Mouse (Mus musculus) cerebellum, adult 11 months (tissue): Measurements from ENCODE around the gene Vill.

Experiments used
- DNase-seq: peaks from one replicate; pipeline ENCODE4 v3.0.0; 2022

The Vill gene

DNA sequence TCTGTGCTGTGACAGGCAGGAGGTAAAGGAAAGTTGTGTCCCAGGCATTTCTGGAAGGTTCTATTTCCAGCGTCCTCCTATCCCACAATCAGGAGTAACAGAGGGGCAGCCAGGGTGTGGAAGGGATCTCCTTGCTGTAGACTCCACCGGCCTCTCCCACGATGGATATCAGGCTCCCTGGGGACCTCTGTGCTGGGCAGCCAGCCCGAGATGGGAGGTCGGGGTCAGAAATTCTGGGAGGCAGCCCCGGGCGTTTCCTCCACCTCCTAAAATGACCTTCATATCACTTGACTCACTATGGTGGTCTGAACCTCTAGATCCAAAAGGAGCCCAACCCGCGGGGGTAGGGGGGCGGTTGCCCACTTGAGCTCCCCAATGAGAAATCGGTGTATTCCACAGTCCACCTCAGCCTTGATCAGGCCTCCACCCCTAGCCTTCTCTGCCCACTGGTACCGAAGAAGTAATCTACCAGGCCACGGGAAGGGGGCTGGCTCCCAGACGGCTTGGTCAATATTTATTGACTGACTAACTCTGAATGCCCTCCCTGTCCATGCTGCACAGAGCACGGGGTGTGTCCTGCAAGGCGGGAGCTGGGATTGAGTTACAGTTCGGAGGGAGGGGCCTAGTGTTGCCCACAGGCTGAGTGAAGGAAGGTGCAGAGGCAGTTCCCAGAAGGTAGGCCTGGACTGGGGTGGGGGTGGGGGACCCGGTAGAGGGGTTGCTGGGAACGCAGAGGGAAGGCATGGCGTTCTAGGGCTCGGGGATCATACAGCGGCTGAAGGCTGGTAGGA lies at the start of gene Vill:
Gene Vill (plus strand): TSS at position 625 of the 791 bp plus-strand sequence.
- DNase-seq: no peak

DNA sequence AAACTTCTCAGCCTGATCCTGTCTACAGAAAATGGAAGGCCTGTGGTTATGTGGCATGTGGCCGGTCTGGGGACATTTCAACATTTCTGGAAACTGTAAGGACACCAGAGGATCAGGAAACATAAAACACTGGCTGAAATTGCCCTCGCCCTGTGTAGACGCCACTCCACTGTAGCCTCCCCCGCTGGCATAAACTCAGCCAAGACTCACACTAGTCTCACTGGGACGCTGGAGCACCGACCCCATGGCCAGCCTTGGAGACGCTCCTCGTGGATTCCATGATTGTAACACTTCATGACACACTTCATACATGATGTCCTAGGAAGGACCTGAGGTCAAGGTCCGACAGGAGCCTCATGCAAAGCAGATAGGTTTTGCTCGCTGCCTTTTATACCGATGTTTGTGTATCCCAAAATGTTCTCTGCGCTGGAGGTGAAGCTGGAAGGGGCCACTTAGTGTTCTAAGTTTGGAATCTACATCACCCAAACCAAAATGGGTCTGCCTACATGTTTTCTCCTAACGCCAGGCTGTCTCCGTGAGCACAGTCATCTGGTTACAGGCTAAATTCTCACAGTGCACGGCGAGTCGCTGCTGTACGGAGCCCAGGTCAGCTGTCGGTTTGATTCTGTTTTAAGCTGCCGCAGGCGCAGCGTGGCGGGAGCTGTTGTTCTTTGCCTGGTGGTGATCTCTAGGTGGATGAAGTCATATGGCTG lies 48.4 kb upstream of the Vill start:
- no peak for DNase-seq

DNA sequence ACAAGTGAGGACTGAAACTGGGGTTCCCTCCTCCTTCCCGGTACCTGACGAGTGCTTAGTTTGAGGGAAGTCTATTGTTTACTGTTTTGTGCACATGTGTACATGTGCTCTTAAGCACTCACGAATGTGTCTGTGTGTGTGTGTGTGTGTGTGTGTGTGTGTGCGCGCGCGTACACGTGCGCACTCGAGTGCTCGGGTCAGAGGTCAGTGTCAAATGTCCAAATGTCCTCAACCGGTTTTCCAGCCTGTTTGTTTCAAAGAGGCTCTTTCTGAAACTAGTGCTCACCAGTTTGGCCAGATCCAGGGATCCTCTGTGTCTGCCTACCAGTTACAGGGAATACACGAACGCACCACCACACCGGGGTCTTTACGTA lies 47.9 kb upstream of the Vill start:
- DNase-seq: no peak

DNA sequence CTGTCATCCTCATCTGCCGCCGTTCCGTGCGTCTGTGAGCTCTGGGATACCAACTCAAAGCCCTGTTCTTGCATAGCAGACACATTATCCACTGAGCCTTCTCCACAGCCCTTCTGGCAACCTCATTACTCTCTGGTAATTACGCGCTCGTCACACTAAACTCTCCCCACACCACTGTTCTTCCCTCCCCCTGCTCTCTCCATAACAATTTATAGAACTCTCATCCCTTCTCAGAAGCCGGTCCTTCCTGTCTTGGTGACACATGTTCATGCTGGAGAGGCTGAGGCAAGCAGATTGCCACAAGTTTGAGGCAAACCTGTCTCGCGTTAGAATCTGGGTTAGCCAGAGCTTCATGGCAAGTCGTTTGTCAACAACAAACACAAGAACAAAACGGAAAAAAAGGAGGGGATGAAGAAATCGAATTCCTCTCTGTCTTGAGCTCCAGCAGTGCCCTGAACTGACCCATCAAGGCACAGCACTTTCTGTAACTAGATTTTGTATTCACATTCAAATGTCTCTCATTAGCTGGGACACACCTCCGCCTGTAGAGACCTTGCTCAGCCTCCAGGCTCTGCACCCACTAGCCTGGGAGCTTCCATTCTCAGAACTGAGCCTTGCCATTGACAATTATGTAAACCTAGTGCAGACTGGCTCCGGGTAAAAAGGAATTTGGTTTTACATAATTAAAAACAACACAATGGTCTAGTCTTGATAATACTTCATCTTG lies 47.1 kb upstream of the Vill start:
- DNase-seq: no peak

DNA sequence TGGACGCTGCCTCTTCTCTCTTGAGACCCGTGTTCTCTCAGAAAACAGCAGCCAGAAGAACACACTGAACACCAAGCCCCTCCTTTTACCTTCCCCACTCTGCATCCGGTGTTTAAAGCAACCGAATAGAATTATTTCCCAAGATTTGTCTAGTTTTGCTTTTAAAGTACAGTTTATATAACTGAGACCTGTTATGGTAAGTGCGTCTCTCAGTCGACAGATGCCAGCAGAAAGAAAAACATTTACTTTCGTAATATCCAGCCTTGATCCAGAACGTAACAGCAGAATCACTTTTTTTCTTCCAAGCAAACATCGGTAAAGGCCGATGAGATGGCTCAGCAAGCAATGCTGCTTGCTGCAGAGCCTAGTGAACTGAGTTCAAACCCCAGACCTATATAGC lies 45.3 kb upstream of the Vill start:
- DNase-seq: no peak

DNA sequence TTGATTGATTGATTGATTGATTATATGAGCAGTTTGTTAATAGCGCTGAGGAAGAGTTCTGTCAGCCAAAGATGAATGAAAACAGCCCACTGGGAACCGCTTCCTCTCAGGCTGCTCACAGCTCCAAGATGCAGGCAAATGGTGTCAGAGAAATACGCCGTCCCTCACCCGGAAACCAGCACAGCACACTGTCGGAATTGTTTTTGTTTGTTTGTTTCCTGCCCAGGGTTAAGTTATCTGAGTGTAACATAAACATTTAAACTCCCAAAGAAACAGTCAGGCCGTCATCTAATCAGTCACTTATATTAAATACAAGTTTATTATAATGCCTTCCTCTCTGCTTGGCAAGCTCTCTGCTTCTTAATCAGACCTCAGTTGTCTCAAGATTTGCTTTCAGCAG lies 43.7 kb upstream of the Vill start:
- DNase-seq: no peak

DNA sequence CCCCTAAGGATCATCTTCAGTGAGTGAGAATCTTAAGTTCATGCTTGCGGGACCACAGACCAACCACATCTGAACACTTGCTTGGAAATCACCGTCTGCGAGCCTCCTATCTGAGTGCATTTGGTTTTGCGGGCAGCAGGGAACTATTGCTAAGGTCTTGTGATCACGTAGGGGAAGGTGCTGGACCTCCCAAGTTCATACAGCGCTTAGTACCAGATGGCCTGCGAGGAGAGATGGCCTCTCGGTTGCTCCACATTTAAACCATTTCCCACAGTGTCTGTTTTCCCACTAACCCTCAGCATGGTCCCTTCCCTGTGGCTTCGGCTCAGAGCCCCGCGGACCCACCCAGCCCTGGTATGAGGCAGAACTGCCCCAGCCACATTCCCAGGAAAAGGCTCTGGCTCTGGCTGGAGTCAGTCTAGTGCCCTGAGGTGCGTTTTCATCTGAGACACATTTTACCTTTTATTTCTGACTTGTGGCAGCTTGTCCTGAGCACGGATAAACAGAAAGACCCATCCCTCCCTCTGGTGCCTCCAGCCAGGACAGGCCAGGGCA lies 42.3 kb upstream of the Vill start:
- DNase-seq: no peak

DNA sequence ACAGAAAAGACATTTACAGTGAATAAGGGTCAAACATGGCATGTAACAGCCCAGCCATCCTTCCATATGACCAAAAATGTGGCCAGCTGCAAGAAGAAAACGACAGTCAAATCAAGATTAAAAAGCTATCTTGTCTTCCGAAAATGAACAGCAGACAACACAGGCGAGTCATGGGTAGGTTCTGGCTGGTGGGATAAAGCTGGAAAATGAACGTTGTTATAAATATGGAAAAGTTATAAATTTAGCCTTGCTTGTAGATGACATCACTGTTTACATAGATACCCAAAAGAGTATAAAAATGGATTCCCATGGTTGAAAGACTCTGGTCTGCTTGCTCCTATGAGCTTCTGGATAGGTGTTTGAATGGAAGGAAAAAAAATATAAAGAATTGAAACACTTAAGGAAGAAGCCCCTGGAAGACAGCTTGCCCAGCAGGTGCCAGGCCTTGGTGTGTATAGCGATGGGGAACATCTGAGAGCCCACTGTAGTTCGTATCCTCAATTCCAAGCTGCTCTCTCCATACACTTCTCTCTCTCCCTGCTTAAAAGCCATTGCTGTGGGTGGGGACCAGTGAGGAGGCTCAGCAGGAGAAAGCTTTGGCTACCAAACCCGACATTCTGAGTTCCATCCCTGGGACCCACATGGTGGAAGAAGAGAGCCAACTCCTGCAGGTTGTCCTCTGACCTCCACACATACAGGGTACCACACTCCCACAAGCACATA lies 35.6 kb upstream of the Vill start:
- no peak for DNase-seq

DNA sequence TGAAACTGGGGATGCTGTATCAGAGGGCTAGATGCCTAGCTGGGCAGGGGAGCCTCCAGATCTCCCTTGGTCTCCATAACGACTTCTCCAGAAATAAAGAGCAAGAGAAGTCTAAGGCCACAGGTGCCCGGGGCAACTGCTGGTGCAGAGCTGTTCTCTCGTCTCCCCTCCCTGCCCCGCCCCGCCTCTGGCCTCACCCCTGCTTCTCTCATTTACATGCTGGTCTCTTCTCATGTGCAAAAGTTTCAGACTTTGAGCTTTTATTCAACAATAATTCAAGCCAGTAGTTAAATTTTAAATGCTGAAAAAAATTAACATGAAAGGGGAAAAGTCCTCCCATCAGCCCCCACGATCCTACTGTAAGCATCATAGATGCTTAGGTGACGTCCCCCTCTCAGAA lies 30.8 kb upstream of the Vill start:
- no peak for DNase-seq

DNA sequence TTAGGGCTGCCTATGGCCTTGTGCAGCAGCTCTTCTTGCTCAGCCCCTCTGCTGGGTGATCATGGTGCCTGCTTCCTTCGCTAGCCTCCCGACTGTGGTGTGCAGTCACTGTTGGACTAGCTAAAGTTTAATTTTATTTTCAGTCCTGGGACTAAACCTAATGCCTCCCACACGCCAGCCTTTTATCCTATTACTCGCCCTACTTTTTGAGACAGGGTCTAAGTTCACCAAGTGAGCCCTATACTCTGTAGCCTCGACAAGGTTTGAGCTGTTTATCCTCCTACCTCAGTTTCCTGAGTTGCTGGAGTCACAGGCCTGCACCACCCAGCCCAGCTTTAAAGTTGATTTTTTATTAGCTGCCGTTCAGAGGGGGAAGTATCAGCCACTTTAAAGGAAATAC lies 27.3 kb upstream of the Vill start:
- no peak for DNase-seq

DNA sequence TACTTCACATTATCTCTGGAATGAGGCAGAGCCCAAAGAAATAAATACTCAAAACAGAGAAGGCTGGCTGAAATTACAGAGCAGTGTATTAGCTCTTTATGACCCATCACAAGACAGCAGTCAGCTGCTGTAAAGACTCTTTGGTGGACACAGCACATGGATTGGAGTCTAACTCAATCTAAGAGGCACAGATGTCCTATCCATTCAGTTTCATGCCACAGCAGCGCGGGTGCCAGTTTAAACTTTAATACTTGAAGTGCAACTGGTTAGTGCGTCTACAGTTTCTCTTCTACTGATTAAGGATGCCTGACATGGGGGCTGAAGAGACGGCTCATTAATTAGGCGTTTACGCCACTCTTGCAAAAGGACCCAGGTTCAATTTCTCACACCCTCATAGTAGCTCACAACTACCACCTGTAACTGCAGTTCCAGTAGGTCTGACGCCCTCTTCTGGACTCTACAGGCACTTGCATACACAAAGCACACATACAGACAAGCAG lies 26.7 kb upstream of the Vill start:
- no peak for DNase-seq

DNA sequence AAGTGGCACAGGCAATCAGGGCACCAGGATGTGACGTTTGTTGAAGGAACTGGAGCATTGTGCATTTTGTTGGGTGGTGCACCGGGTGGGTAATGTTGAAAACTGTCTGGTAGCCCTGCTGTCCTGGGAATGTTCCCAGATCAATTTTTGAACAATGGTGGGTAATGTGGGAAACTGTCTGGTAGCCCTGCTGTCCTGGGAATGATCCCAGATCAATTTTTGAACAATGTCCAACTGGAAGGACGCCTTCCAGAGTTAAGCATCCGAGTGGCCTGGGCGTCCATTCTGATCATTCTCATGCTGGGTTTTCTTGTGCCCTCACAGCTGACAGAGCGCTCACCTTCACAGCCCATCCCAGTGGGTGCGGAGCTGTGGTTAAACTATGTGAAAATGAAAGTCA lies 25.2 kb upstream of the Vill start:
- DNase-seq: no peak

DNA sequence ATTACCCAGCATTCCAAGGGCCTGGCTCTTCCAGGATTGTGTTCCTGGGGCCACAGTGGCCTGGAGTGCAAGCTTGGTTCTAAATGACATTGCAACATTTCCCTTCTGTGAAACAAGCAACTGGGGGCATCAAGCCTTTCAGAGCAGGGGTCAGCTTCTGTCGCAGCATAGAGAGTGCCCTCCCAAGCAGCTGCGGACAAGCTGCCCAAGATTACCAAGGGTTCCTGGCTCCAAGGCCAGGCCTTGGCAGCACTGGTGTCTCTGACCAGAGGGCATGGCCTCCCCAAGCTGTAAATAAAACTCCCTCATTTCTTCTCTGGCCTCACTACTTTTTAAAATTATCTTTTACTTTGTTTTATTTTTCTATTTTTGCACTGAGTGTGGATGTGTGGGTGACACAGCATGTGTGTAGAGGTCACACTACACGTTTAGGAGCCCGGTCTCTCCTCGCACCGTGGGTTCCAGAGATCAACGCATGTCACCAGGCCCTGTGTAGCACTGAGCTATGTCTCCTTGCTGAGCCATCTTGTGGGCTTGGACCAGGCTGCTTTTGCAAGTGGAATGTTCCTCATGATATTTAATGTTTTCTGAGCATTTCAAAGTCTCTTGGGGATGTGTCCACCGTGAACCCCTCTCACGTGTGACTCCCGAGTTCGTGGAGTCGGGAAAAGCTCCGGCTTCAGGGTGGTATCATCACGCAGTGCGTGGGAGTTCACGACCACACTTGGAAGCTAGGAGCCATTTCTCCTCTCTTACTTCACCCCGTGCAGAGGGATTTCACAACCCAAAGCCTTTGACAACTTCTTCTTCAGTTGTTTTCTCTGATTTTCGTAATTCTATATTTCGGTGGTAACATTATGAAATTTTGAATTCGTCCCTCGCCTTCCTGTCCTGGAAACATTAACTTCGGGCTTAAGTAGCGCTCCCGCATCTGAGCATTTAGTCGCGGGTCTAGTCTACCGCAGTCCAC lies 24.1 kb upstream of the Vill start:
- no peak for DNase-seq

DNA sequence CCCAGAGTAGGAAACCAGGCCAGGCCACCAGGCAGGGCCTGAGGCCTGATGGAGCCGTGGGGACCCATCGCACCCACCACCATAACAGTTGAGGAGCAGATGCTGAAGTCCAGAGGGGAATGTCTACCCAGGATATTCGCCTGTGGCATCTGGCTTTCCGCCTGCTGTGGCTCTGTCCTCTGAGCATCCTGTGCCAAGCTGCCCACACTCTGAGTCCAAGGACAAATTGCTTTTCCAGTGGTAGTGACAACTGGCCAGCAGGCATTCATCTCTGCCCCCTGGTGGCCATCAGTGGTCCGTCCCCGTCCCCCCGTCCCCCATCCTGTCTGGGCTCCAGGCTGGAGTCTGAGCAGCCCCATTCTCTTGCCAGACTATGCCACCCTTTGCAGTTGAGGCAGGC lies 23.0 kb upstream of the Vill start:
- peak; percentile 9 for DNase-seq

DNA sequence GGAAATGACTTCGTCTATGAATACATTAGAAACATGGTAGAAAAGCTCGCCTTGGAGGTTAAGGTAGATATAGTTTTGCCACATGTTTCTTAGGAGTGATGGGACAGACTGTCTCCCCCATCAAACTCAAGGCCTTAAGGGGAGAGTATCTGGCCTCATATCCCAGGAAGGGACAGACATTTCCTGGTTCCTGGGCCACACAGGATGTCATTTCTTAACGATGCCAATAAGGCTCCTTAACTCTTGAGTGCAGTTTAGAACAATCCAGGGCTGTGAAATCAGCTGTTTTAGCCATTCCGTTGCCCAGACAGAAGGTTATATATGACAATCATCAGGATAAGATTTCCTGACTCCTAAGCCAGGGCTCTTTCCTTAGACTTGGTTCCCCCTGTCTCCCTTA lies 21.5 kb upstream of the Vill start:
- no peak for DNase-seq

DNA sequence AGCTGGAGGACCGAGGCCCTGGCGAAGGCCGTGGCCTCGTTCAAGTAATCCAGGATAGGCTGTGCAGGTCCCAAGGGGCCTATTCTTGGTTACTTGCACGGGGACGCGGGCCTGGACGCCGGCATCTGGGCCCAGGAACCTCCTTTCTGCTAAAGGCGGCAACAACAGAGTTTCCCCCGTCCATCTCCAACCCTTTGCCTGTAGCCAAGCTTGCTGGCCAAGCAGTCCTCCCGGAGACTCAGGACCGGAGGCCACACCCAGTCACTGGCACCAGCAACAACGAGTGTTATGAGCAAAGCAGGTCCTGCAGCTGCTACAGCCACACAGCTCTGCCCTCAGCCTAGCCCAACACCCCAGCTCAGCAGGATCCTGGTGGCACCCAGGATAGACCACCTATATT lies 20.8 kb upstream of the Vill start:
- DNase-seq: no peak

DNA sequence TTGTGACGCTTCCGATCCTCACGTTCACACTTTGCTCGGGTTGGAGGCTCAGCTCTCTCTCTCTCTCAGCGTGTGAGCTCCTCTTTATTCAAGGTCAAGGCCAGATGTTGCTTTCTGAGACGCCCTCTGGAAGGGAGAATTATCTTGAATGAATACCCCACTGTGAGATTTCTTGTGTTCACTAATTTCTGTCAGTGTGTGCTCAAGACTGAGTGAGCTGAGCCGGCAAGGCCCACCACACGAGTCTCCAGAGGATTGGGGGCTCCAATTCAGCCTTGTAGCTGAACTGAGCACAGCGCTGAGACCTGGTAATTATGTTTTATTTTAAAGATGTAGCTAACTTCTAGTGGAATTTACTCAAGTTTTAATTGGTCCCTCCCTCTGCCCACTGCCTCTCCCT lies 20.0 kb upstream of the Vill start:
- DNase-seq: no peak

DNA sequence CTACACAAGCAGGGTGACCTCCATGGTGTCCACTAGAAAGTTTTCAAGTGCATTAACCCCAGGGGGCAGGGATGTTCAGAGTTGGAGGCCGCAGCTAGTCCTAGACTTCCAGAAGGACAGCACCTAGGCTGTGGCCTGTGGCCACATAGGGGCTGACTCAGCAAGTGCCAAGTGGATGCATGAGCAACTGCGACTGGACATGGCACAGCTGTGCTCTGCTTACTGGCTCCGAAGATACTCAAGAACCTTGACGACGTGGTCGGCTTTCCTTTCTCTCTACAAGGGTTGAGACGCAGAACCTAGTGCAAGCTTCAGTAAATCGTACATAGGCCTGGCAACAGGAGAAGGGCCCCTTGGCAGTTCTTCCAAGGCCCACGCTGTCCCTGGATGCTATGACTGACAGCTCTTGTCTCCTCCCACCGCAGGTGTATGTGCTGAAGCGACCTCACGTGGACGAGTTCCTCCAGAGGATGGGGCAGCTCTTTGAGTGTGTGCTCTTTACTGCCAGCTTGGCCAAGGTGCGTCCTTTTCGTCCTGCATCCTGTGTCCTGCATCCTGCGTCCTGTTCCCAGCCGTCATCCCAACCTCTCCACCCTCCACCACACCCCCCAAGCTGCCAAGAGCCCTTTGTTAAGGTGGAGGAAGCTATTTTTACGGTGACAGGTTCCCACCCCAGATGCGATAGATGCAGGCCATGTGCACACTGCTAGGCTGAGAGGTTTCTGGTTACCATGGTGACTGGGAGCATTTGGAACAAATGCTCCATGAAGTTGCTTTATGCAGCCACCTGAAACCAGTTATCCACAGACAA lies 19.3 kb upstream of the Vill start:
- DNase-seq: no peak

DNA sequence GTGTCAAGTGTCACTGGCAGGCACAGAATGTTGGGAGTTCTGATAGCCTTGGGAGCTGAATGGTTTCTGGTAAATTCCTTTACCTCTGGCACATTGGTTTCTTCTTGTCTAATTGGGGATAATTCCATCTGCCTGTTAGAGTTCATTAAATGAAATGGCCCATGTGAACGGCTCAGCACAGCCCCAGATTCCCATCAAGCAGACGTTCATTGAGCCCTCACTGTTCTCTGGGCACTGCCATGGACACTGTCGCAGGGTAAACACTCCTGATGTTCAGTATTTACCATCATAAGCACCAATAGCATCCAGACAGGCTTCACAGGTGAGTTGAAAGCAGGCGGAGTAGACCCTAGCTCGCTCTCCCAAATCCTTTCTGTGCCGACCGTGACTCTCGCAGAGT lies 18.5 kb upstream of the Vill start:
- no peak for DNase-seq
